ENCODE assay signal across 10 mouse cellular contexts in the genomic region with DNA sequence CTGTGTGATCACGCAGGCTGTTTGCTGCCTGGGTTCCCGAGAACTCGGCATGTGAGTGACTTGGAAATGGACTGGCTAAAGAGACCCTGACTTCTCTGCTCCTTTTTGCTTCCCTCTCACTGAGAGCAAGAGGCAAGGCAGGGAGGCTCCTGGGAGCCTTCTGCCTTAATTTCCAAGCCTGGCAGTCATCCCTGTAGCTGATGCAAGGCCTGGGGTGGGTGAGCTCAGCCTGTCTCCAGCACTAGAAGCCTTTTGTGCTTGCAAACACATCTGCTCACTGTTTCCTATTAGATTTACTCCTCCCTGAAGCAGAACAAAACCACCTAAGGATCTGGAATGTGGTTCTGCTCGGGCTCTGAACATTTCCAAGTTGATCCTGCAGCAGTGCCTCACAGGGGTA. TPM values are rescaled to one million over a fixed set of nuclear protein-coding genes. Genes with fewer than 3 reads are reported as not detected.
DNase-seq lines count a peak whose midpoint lies in the region; ATAC-seq and TF ChIP-seq lines count a peak whose summit lies in the region.
"Had no signal": no experiment of that assay in that cellular context is flagged by ENCODE, and none has a peak within 500 bp of the region (broad histone marks: within the 10 kb centered on the region; RNA-seq: fewer than 3 reads in every experiment).

No protein-coding gene starts in this region.

- ATAC-seq in hindbrain, embryonic 13.5 days (ENCODE audit: low FRiP score): no peak
- no peak for ATAC-seq in hindbrain, embryonic 11.5 days (ENCODE audit: low FRiP score)
- ATAC-seq in hindbrain, embryonic 16.5 days: no peak

- no peak overlapping the region for H3K4me2 ChIP-seq in hindbrain, embryonic 13.5 days
- no peak overlapping the region for H3K4me2 ChIP-seq in hindbrain, embryonic 11.5 days (replicated peaks; ENCODE audit: low read depth, low read length)
- no peak overlapping the region for H3K4me2 ChIP-seq in hindbrain, embryonic 16.5 days (ENCODE audit: low read length)
- H3K4me2 ChIP-seq: heart, embryonic 13.5 days had no signal

- peaks cover 34% of the 10 kb centered on the region for H3K4me1 ChIP-seq in hindbrain, embryonic 13.5 days (replicated peaks)
- peaks cover 3% of the 10 kb centered on the region for H3K4me1 ChIP-seq in hindbrain, embryonic 11.5 days (replicated peaks; ENCODE audit: control insufficient read depth, insufficient read depth, low read length)
- peaks cover under 1% of the 10 kb centered on the region for H3K4me1 ChIP-seq in ES-Bruce4 (ENCODE audit: control insufficient read depth, insufficient read depth, low read length)
- H3K4me1 ChIP-seq in hindbrain, embryonic 16.5 days (ENCODE audit: control insufficient read depth, insufficient read depth, low read depth, low read length): peaks cover 20% of the 10 kb centered on the region
- H3K4me1 ChIP-seq in forebrain, embryonic 10.5 days: peaks cover 21% of the 10 kb centered on the region

- H3K9ac ChIP-seq in hindbrain, embryonic 13.5 days: no peak overlapping the region
- H3K9ac ChIP-seq in hindbrain, embryonic 11.5 days (ENCODE audit: low read depth, low read length): no peak overlapping the region
- H3K9ac ChIP-seq in ES-Bruce4 (ENCODE audit: low read depth, poor library complexity, severe bottlenecking): no peak overlapping the region
- H3K9ac ChIP-seq in hindbrain, embryonic 16.5 days (ENCODE audit: low read depth, low read length): no peak overlapping the region
- H3K9ac ChIP-seq: heart, embryonic 13.5 days had no signal

- no peak for TF ChIP-seq POLR2A in ES-Bruce4 (IDR thresholded peaks at IDR 0.05; ENCODE audit: insufficient read depth, low read length)

- H3K36me3 ChIP-seq in hindbrain, embryonic 13.5 days: no peaks in the 10 kb centered on the region
- no peaks in the 10 kb centered on the region for H3K36me3 ChIP-seq in hindbrain, embryonic 11.5 days (ENCODE audit: control insufficient read depth, insufficient read depth, low read length)
- no peaks in the 10 kb centered on the region for H3K36me3 ChIP-seq in ES-Bruce4 (ENCODE audit: control insufficient read depth, insufficient read depth, low read length, poor library complexity, severe bottlenecking)
- no peaks in the 10 kb centered on the region for H3K36me3 ChIP-seq in hindbrain, embryonic 16.5 days (ENCODE audit: control insufficient read depth, insufficient read depth, low read length)
- H3K36me3 ChIP-seq in forebrain, embryonic 10.5 days (replicated peaks): no peaks in the 10 kb centered on the region
- H3K36me3 ChIP-seq: heart, embryonic 13.5 days had no signal

- no peak overlapping the region for H3K4me3 ChIP-seq in hindbrain, embryonic 13.5 days
- no peak overlapping the region for H3K4me3 ChIP-seq in hindbrain, embryonic 11.5 days (ENCODE audit: low read depth, low read length)
- H3K4me3 ChIP-seq in ES-Bruce4 (ENCODE audit: low read depth, low read length): no peak overlapping the region
- H3K4me3 ChIP-seq in hindbrain, embryonic 16.5 days (ENCODE audit: low read length): no peak overlapping the region
- H3K4me3 ChIP-seq in forebrain, embryonic 10.5 days: no peak overlapping the region
- H3K4me3 ChIP-seq: heart, embryonic 13.5 days had no signal

- no peak for TF ChIP-seq CTCF in ES-Bruce4 (IDR thresholded peaks at IDR 0.05; ENCODE audit: low read depth, low read length)

- no peak for DNase-seq in hindbrain, embryonic 11.5 days (ENCODE audit: low spot score)
- DNase-seq in adipocyte (ENCODE audit: low spot score): peak; percentile 96
- DNase-seq in kidney, postnatal 14 days: no peak
- DNase-seq in forebrain, embryonic 10.5 days (ENCODE audit: extremely low spot score, low spot score): no peak
- DNase-seq: lung, adult 18-20 months had no signal

- no peaks in the 10 kb centered on the region for H3K27me3 ChIP-seq in hindbrain, embryonic 13.5 days
- no peaks in the 10 kb centered on the region for H3K27me3 ChIP-seq in hindbrain, embryonic 11.5 days (ENCODE audit: control insufficient read depth, insufficient read depth, low read length)
- H3K27me3 ChIP-seq in ES-Bruce4 (ENCODE audit: control insufficient read depth, insufficient read depth, low read length, poor library complexity, severe bottlenecking): no peaks in the 10 kb centered on the region
- H3K27me3 ChIP-seq in hindbrain, embryonic 16.5 days (replicated peaks; ENCODE audit: control insufficient read depth, insufficient read depth, low read length): no peaks in the 10 kb centered on the region
- no peaks in the 10 kb centered on the region for H3K27me3 ChIP-seq in forebrain, embryonic 10.5 days (ENCODE audit: poor library complexity, severe bottlenecking)
- H3K27me3 ChIP-seq: heart, embryonic 13.5 days had no signal

- H3K27ac ChIP-seq in hindbrain, embryonic 13.5 days: peak overlapping the region; percentile 44; the same call in 1 of the 2 replicates
- H3K27ac ChIP-seq in hindbrain, embryonic 11.5 days (ENCODE audit: low read depth, low read length): no peak overlapping the region
- peak overlapping the region; percentile 55 for H3K27ac ChIP-seq in ES-Bruce4 (ENCODE audit: insufficient read depth, low read length)
- H3K27ac ChIP-seq in hindbrain, embryonic 16.5 days (ENCODE audit: low read depth, low read length): 0 out of 2 replicates have a peak overlapping the region, but pooled peaks have one; percentile 13
- H3K27ac ChIP-seq in forebrain, embryonic 10.5 days: no peak overlapping the region
- H3K27ac ChIP-seq: heart, embryonic 13.5 days; kidney, postnatal 0 days had no signal

- no peak for TF ChIP-seq EP300 in ES-Bruce4 (IDR thresholded peaks at IDR 0.05; ENCODE audit: insufficient read depth, low read depth, low read length)

- WGBS in hindbrain, embryonic 13.5 days: 72% methylated on average over 4 of the region's 4 CpGs
- WGBS in hindbrain, embryonic 11.5 days: 86% methylated on average over 4 of the region's 4 CpGs
- 77% methylated on average over 4 of the region's 4 CpGs for WGBS in hindbrain, embryonic 16.5 days
- WGBS in forebrain, embryonic 10.5 days: 76% methylated on average over 4 of the region's 4 CpGs

- H3K9me3 ChIP-seq in hindbrain, embryonic 13.5 days: no peaks in the 10 kb centered on the region
- no peaks in the 10 kb centered on the region for H3K9me3 ChIP-seq in hindbrain, embryonic 11.5 days (ENCODE audit: control insufficient read depth, low read length)
- H3K9me3 ChIP-seq in ES-Bruce4 (replicated peaks; ENCODE audit: control insufficient read depth, insufficient read depth, low read length, poor library complexity, severe bottlenecking): no peaks in the 10 kb centered on the region
- H3K9me3 ChIP-seq in hindbrain, embryonic 16.5 days (ENCODE audit: control insufficient read depth, low read length): no peaks in the 10 kb centered on the region
- no peaks in the 10 kb centered on the region for H3K9me3 ChIP-seq in forebrain, embryonic 10.5 days
- H3K9me3 ChIP-seq: heart, embryonic 13.5 days had no signal

RNA-seq across cellular contexts. Expression of a gene that starts 12.9 kb away (rescaled TPM):
- polyA plus RNA-seq in hindbrain, embryonic 13.5 days (2015; fragmentation: Nextera tagmentation; extraction: Ambion mirVana): 0.41 and 1.0 TPM in 2 replicates
- 0.45 and 0.66 TPM in 2 replicates for polyA plus RNA-seq in hindbrain, embryonic 11.5 days (2014; fragmentation: Nextera tagmentation; extraction: Ambion mirVana)
- not detected in 2 replicates for polyA plus RNA-seq in ES-Bruce4 (2011; ENCODE audit: insufficient read depth, insufficient read length, low read depth, missing spikeins)
- polyA plus RNA-seq in hindbrain, embryonic 16.5 days (2015; fragmentation: Nextera tagmentation; extraction: Ambion mirVana): 0.29 and 0.36 TPM in 2 replicates
- 0.11 and 0.30 TPM in 2 replicates for polyA plus RNA-seq in forebrain, embryonic 10.5 days (2016; fragmentation: Nextera tagmentation; extraction: Ambion mirVana)
- polyA plus RNA-seq: kidney, postnatal 0 days had no signal

RNA-seq across cellular contexts. Expression of a gene that starts 35.6 kb away (rescaled TPM):
- polyA plus RNA-seq in hindbrain, embryonic 13.5 days (2015; fragmentation: Nextera tagmentation; extraction: Ambion mirVana): 9.2 and 10.2 TPM in 2 replicates
- 10.4 TPM in 2 replicates for polyA plus RNA-seq in hindbrain, embryonic 11.5 days (2014; fragmentation: Nextera tagmentation; extraction: Ambion mirVana)
- polyA plus RNA-seq in ES-Bruce4 (2011; ENCODE audit: insufficient read depth, insufficient read length, low read depth, missing spikeins): 55.8 and 60.3 TPM in 2 replicates
- polyA plus RNA-seq in hindbrain, embryonic 16.5 days (2015; fragmentation: Nextera tagmentation; extraction: Ambion mirVana): 9.0 and 10.2 TPM in 2 replicates
- 8.9 and 10.5 TPM in 2 replicates for polyA plus RNA-seq in forebrain, embryonic 10.5 days (2016; fragmentation: Nextera tagmentation; extraction: Ambion mirVana)

Comparison
In these comparisons a context has a peak if more than half of its experiments do, and no peak if none do; other contexts are left out.
1. H3K27ac ChIP-seq: peak in hindbrain, embryonic 13.5 days (single experiment), ES-Bruce4 (single experiment) and hindbrain, embryonic 16.5 days (single experiment); none in hindbrain, embryonic 11.5 days (single experiment) and forebrain, embryonic 10.5 days (single experiment).